Mouse (Mus musculus) left cerebral cortex, postnatal 36 days (tissue): ENCODE measurements around the gene Rnf31. TPM values are rescaled to one million over a fixed set of nuclear protein-coding genes. Genes with fewer than 3 reads are reported as not detected.

Experiments
- DNase-seq, 2 experiments: peaks; one replicate each; pipeline ENCODE4 v3.0.0; 2021 to 2022; ENCODE audit warnings: low spot score in 2 of 2, mixed read lengths in 1 of 2
- intact Hi-C: fragments of 180-260 bp; cut with DNase I; formaldehyde crosslinking; loops from one replicate; pipeline ENCODE4 v1.15.1; 2025
- total RNA-seq, 2 experiments: library from RNA; stranded (reverse); gene quantifications; 2 replicates each; pipeline ENCODE4 v1.2.3; 2021

Rnf31 gene
- total RNA-seq: 10 to 100 TPM; 30.4 to 33.5 TPM

DNA sequence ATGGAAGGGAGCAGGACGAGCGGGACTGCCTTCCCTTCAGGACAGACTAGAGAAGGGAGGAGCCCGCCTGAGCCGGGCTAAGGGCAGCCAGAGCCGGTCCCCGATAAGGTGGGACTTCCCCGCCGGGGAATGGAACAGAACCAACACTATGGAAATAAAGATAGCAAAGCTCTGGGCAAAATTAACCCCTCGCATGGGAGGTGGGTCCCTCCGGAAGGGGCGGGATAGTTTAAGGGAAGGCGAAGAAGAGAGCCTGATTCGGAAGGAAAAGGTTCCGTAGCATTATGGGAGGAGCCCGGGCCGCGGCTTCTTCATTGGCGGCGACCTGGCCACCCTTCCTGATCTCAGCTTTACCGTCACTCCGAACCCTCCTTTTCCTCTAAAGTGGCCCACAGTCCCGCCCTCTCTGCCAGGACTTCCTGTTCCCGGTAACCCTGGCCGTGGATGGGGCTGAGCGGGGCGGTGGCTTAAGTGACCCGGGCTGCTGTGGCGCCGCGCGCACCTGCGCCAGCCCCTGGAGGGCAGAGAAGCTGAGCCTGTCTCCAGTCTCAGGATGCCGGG, at the start of gene Rnf31:
TSS of gene Rnf31 (plus strand) at position 378 of the 561 bp plus-strand sequence.
- intact Hi-C loops: loop anchor here (2.0 kb wide), 1 partner anchor 31 kb away; the partner anchor contains the start of genes A730061H03Rik and Dcaf11
- peak; percentile 91 to 93 for DNase-seq

DNA sequence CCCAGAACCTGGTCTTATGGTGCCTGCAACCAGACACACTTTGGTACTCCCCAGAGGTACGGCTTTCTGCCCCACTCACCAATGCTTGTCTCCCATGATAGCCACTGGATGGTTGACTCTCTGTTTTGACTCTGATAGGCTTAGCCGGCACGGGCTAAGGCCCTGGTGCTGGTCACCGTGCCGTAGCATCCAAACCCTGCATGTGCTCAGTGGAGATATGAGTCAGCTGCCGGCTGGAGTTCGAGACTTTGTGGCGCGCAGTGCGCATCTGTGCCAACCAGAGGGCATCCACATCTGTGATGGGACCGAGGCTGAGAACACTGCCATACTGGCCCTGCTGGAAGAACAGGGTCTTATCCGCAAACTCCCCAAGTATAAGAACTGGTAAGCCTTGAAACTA, 49.2 kb upstream of the Rnf31 start:
- DNase-seq: no peak
- intact Hi-C loops: loop anchor here (5.0 kb wide), 1 partner anchor 45 kb away; no protein-coding TSS in a partner anchor

DNA sequence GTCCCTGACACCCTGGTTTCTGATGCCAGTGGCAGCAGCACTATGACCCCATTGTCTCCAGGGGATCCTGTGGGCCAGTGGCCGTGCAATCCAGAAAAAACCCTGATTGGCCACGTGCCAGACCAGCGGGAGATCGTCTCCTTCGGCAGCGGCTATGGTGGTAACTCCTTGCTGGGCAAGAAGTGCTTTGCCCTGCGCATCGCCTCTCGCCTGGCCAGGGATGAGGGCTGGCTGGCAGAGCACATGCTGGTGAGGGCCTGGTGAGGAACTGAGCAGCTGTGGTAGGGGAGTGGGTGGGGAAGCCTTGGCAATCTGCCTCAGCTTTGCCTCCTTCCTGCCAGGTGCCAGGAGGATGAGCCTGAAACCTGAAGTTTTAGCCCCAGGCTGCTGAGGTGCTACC, 47.2 kb upstream of the Rnf31 start:
- DNase-seq: peak in 1 of 2 experiments; percentile 6
- intact Hi-C loops: loop anchor here (5.0 kb wide), 1 partner anchor 47 kb away; no protein-coding TSS in a partner anchor

DNA sequence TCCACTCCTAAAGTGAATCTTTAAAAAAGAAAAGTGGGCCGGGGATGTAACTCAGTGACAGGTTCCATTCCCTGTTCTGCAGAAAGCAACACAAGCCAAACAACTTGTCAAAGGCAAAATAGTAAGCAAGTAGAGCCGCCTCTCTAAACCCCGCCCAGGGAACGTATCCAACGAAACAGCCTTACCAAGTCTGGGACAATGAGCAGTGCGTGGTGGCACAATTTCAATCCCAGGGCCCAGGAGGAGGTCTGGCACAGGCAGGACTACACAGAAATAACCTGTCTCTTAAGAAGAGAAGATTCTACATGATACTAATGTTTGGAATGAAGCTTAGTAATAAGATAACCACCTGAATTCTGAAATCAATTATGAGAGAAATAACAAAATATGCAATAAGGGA, 41.3 kb upstream of the Rnf31 start:
- intact Hi-C loops: no loop called here

DNA sequence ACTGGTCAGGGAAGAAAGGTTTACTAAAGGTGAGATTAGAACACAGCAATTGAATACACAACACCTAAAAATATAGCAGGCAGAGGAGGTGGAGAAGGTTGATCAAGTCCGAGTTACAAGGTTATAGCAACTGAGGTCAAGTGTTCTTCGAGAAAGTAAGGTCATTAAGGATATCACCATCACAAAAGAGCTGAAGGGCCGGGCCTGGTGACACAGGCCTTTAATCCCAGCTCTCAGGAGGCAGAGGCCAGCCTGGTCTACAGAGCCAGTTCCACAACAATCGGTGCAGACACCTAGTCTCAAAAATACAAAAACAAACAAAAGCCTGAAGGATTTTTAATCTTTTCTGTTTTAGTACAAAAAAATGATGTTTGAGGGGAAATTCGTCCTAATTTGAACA, 40.2 kb upstream of the Rnf31 start:
- DNase-seq: no peak
- intact Hi-C loops: no loop called here

More for the DNA sequence above, 41.3 kb upstream of the Rnf31 start:
- DNase-seq: no peak

DNA sequence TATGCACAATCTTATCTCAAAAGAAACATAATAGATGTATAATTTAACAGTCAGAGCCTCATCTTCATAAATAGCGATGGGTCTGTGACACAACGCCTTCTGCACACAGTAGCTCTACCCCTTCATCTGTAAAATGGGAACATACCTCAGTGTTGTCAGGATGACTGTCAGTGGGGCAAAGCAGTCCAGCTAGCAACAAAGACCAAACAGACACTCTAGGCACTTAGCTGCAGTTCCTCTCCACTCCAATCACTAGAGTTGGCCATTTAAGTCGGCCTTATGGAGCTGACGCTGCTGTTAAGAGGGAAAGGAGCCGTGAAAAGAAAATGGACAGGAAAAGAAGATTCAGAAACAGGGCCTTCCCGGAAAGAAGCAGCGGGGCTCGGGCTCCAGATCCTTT, 39.7 kb upstream of the Rnf31 start:
- DNase-seq: no peak
- intact Hi-C loops: no loop called here

DNA sequence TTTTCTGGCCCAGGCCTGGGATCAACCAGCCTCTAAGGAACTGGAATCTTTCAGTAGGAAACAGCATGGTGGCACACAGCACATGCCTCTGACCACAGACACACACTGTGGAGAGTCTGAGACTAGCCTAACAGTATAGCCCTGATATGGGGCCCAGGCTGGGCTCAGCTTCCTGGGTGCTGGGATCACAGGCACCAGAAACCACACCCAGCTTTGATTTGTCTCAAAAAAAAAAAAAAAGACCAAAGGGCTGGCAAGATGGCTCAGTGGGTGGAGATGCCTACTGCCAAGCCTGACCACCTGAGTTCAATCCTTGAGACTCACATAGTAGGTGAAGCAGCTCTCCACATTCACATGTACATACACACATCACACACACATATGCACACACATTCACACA, 36.9 kb upstream of the Rnf31 start:
- intact Hi-C loops: no loop called here
- DNase-seq: no peak

DNA sequence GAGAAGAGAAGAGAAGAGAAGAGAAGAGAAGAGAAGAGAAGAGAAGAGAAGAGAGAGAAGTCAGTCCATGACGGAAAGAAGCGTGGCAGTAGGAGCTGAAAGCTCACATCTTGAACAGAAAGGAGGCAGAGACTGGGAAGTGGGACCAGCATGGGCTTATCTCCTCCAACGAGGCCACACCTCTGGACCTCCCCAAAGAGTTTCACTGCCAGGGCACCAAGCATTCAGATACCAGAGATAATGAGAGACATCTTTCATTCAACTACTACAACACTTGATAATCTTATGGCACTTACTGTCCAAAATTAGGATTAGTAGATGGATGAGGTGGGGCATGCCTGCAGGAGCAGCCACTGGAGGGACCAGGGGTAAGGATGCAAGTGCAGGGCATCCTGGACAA, 35.7 kb upstream of the Rnf31 start:
- intact Hi-C loops: no loop called here
- DNase-seq: no peak

DNA sequence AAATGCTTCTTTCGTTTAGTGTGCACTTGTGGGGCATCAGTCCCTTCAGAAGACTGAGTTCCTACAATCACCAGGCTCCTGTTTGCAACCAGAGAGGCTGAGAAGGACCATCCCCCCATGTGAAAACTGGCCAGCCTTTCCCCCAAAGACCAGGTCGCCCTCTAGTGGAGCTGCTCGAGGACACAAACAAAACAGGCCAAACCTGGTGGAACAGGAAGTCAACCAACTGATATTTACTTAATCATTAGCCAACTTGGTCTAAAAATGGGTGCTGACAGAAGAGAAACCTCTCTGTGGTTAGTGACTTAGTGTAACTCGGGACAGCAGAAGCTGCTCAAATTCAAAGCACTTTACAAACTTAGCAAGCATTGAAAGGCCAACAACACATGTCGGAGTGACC, 34.5 kb upstream of the Rnf31 start:
- intact Hi-C loops: loop anchor here (1.0 kb wide), 1 partner anchor 60 kb away; no protein-coding TSS in a partner anchor

DNA sequence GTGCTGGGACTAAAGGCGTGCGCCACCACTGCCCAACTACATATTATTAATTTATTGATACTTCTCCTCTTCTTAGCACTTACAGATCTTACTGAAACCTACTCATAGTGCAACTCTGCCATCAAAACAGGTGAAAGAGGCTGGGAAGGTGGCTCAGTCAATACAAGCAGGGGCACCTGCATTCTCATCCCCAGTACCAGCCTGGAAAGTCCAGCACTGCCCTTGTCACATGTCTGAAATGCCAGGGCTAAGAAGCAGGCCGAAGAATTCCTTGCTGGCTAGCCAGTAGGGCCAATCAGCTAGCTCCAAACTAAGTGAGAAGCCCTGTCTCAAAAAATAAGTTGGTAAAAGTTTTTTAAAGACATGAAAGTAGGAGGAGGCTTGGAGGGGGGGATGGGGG, 33.9 kb upstream of the Rnf31 start:
- no peak for DNase-seq
- intact Hi-C loops: loop anchor here (1.0 kb wide), 1 partner anchor 60 kb away; no protein-coding TSS in a partner anchor

More for the DNA sequence above, 34.5 kb upstream of the Rnf31 start:
- DNase-seq: peak in 1 of 2 experiments; percentile 65

DNA sequence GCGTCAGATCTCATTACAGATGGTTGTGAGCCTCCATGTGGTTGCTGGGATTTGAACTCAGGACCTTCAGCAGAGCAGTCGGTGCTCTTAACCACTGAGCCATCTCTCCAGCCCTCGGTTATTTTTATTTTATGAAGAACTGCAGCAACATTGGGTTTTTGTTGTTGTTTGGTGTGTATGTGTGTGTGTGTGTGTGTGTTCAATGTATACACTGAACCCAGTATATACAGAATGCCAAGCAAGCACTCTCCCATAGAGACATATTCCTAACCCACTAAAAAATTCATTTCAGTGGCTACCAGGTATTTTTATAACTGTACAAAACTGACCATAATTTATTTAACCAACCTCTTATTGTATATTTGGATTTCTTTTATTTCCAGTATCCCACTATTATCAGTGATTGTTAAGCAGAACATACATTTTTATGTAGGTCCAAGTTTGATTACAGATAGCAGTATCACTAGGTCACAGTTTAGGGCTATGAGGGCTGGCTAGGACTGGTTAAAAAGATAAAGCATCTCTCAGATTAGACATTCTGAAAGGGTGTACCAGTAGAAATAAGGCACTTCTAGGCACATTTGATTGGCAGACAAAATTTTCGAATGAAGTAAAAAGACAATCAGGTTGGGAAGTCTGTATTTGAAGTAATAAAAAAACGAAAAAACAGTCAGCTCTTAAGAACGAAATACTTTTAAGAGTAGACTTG, 32.6 kb upstream of the Rnf31 start:
- no peak for DNase-seq
- intact Hi-C loops: no loop called here

DNA sequence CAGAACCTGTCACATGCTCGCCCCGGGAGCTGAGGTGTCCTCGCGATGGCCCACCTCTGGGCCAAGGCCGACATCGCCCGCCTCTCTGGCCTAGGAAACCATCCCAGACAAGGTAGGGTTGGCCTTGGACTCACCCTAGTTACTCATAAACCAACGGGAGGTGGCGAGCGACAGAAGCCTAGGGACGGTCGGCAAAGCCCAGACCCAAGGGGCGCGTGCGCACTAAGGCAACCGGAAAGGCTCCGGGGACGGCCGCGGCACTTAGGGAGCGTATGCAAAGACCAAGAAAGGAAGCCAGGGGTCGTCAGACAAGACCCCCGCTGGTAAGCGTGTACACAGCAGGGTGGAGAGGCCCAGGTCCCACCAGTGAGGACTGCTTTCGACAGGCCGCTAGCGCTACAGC, 31.7 kb upstream of the Rnf31 start, which contains the start of gene Dcaf11:
TSS of gene Dcaf11 (plus strand) at position 208 of the 403 bp plus-strand sequence.
- intact Hi-C loops: loop anchor here (2.0 kb wide), 1 partner anchor 31 kb away; the partner anchor contains the start of genes Psme2 and Rnf31
- DNase-seq: peak; percentile 88 to 90

DNA sequence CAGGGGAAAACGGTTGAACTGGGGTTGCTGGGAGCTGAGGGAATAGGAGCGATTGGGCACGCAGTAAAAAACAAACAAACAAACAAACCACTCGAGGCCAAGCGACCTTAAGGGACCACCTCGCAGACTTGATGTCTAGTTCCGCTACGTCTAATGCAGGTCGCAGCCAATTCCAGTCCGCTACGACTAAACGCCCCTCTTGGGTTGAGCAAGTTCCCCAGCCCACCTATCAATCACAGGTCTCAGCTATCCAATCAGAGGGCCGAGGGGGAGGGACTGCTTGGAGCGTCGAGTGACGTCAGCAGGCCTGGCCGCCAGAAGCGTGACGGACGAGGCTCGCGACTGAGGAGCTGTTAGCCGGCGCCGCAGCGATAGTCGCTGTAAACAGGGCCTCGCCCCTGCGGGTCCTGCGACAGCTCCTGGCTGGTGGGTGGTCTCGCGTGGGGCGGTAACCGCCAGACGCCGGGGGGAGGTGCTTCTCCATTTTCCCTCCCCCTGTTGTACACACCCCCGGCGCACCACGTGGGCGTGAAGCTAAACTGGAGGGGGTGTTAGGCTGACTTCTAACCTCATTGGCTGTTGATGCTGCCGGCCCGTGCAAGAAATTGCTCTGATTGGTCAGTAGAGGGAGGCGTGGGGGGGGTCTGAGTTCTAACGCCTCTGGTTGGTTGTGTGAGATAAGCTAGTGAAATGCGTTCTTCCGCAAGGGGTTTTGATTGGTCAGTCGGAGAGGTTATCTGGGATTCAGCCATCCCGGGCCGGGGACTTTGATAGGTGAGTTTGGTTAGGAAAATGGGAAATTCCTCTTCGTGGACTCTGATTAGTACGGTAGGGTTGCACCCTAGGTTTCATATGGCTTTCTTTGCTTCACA, 31.1 kb upstream of the Rnf31 start, which contains the start of gene A730061H03Rik:
TSS of gene A730061H03Rik (minus strand) at position 205 of the 872 bp plus-strand sequence.
- intact Hi-C loops: loop anchor here (2.0 kb wide), 1 partner anchor 30 kb away; the partner anchor contains the start of genes Psme2 and Rnf31
- peak; percentile 97 to 98 for DNase-seq

DNA sequence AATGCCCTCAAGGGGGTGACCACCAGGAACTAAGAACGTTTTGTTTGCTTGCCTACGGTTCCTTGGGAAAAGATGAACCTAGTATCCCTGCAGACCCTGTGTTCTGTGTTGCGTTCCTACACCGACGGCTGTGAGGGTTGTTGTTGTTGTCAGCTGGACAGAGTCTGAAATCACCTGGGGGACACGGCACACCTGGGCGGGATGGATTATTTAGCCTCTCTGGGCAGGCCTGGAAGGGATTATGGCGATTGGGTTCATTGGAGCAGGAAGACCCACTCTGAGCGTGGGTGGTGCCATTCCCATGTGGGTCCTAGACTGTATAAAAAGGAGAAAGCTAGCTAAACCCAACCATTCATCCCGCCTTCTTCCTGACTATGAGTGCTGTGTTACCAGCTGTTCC, 29.6 kb upstream of the Rnf31 start:
- no peak for DNase-seq
- intact Hi-C loops: loop anchor here (2.0 kb wide), 1 partner anchor 29 kb away; the partner anchor contains the start of genes Psme2 and Rnf31

DNA sequence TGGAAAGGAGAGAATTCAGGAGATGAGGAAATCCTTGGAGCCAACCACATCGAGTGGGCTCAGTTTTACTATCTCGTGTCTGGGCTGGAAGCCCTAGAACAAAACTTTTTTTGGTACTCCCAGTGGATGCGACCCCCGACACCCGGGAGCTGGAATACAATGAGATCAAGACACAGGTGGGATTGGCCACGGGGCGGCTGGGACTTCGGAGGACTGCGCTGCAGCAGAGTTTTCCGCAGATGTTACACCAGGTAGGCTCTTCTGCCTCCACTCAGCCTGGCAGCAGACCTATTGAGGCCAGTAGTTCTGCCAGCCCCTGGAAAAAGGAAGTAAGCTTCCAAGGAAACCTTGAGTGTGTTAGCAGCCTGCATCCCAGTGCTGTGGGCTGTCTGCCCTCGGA, 28.3 kb upstream of the Rnf31 start:
- DNase-seq: no peak
- intact Hi-C loops: no loop called here

DNA sequence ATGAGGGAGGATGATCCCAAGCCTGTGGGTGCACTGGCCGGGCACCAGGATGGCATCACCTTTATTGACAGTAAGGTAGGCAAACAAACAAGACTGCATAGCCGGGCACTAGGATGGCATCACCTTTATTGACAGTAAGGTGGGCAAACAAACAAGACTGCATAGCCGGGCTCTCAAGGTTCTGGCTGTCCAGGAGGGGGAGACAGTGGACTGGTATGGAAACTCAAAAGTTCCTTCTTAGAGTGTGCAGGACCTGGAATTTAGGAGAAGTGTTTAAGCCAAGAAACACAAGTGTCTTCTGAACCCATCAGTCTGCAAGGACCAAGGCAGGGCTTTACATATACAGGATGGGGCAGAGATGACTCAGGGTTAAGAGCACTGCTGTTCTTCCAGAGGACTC, 25.8 kb upstream of the Rnf31 start:
- DNase-seq: no peak
- intact Hi-C loops: no loop called here

DNA sequence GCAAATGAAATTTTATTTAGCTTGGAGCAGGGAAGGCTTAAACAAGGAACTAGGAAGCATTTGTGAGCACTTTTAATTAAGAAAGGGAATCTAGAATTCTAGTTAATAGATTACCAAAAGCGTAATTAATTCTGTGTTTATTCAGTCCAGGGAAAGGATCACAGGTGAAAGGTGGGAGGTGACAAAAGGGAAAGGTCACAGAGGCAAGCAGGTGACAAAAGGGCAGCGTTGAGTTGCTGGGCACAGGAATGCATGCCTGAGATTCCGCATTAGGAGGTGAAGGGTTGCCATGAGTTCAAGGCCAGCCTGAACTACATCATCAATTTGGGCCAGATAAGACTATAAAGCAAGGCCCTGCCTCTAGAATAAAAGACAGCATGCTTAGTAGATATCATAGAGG, 24.0 kb upstream of the Rnf31 start:
- DNase-seq: no peak
- intact Hi-C loops: no loop called here

DNA sequence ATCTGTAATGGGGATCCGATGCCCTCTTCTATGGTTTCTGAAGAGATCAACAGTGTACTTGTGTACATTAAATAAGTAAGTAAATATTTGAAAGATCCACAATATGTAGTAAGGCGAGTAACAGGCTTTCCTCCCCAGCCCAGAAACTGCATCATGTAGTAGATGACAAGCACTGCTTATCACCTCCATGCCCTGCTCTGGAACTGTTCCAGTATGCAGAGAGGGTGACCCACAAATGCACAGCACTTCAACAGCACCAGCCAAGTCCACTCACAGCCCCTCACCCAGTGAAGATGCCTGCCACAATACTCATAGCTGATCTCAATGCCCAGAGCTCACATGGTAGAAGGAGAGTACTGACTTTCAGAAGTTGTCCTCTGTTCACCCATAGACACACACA, 20.9 kb upstream of the Rnf31 start:
- no peak for DNase-seq
- intact Hi-C loops: no loop called here

DNA sequence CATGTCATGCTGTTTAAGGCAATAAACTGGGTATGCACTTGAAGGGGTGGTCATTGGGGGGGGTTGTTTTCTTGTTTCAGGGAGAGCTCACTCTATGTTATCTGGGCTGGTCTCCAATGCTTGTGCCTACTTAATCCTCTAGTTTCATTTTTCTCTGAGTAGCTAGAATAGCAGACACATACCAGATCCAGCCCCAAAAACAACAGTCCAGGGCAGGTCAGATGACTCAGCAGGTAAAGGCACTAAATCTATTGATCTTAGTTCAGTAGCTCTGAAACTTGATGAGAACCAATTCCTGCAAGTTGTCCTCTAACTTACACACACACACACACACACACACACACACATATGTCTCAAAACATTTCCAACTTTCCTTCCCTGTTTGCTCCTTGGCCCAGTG, 19.7 kb upstream of the Rnf31 start:
- DNase-seq: no peak
- intact Hi-C loops: no loop called here

DNA sequence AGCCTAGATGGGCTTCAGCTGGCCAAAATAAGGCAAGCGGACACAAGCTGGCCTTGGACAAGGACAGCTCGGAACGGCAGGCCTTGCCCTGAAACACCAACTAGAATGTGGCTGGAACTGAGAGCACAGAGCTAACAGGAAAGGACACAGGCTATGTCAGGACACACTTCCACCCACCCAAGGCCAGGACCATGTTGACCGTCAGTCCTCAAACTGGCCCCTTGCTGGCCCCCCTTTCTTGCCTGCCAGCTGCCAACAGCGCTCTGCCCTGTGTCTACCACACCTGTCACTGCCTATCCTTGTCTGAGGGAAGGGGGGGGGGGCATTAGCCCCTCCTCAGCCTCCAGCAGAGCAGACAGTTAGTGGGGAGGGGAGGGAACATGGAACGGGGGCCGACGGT, 16.2 kb upstream of the Rnf31 start, which contains the start of gene Fitm1:
TSS of gene Fitm1 (plus strand) at position 316 of the 400 bp plus-strand sequence.
- intact Hi-C loops: no loop called here
- DNase-seq: no peak
